Mouse (Mus musculus) neural tube, embryonic 11.5 days (tissue): ENCODE results near the gene Sec24d. TPM values are rescaled to one million over a fixed set of nuclear protein-coding genes. Genes with fewer than 3 reads are reported as not detected.

Experiments used
- ATAC-seq: fragments of 200-750 bp; cut with Nextera tagmentation; 2 replicates; pipeline ENCODE4 v1.8.0; 2017; ENCODE audit warnings: moderate number of reproducible peaks, mild to moderate bottlenecking, moderate TSS enrichment, moderate library complexity; ENCODE audit not compliant: insufficient read depth, low FRiP score, low TSS enrichment
- DNase-seq: peaks from one replicate; pipeline ENCODE4 v3.0.0-alpha.2; 2015; ENCODE audit warnings: low spot score
- H3K27ac ChIP-seq: fragments of 300-500 bp; sonication (generic); 2 replicates; pipeline ENCODE4 v1.5.1; 2014; ENCODE audit warnings: low read depth, mild to moderate bottlenecking, low read length
- H3K27me3 ChIP-seq: fragments of 300-500 bp; sonication (generic); 2 replicates; pipeline ENCODE4 v1.6.1; 2014; ENCODE audit warnings: mild to moderate bottlenecking, low read length, mixed read lengths; ENCODE audit not compliant: control insufficient read depth, insufficient read depth
- H3K36me3 ChIP-seq: fragments of 300-500 bp; sonication (generic); 2 replicates; pipeline ENCODE4 v1.6.1; 2014; ENCODE audit warnings: mild to moderate bottlenecking, low read length, moderate library complexity, mixed read lengths; ENCODE audit not compliant: control insufficient read depth, insufficient read depth
- H3K4me1 ChIP-seq: fragments of 300-500 bp; sonication (generic); 2 replicates; pipeline ENCODE4 v1.6.1; 2014; ENCODE audit warnings: low read length, mixed read lengths; ENCODE audit not compliant: control insufficient read depth, insufficient read depth
- H3K4me2 ChIP-seq: fragments of 300-500 bp; sonication (generic); 2 replicates; pipeline ENCODE4 v1.6.1; 2014; ENCODE audit warnings: low read depth, mild to moderate bottlenecking, moderate library complexity
- H3K4me3 ChIP-seq: fragments of 300-500 bp; sonication (generic); 2 replicates; pipeline ENCODE4 v1.5.1; 2014; ENCODE audit warnings: low read depth, low read length
- H3K9ac ChIP-seq: fragments of 300-500 bp; sonication (generic); 2 replicates; pipeline ENCODE4 v1.6.1; 2014; ENCODE audit warnings: mild to moderate bottlenecking, low read length
- H3K9me3 ChIP-seq: fragments of 300-500 bp; sonication (generic); 2 replicates; pipeline ENCODE4 v1.6.1; 2016; ENCODE audit warnings: low read length; ENCODE audit not compliant: control insufficient read depth
- WGBS: fragments of 180-500 bp; shearing (Covaris S2); extraction: QIAGEN DNeasy Blood & Tissue Kit; methylation state at CpG from one replicate; pipeline ENCODE4 v1.1.7; 2014; 5-methylcytosine and 5-hydroxymethylcytosine counted together
- polyA plus RNA-seq: library from polyadenylated mRNA; unstranded; fragments of >200 nt; fragmentation: Nextera tagmentation; extraction: Ambion mirVana; gene quantifications from 2 replicates; pipeline ENCODE4 v1.2.1, GENCODE M21; 2014

Sec24d gene
- polyA plus RNA-seq, 1 experiment from 2014 or later: 28.6 TPM

DNA sequence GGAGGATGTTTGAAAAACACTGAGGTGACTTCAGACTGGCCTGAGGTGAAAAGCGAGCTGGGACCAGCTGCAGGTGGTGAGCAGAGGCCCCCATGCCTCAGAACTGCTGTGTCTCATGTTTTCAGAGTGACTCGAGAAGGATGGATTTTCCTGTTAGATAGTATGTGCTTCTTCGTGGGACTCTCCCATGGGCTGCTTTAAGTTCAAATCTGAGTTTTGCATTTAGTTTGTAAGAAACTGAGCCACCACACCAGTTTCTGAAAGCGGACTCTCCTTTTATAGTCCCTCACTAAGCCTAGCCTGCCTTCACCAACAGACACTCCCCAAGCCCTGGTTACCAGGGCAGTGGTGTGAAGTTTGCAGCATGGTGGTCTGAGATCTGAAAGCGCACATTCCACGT is 70.6 kb downstream of the Sec24d start:
- H3K4me1 ChIP-seq: no peaks in the 10 kb centered on the region
- H3K4me3 ChIP-seq: no peak overlapping the region
- DNase-seq (no peak), ATAC-seq (no peak)
- H3K36me3 ChIP-seq: no peaks in the 10 kb centered on the region
- no peaks in the 10 kb centered on the region for H3K27me3 ChIP-seq
- H3K9ac ChIP-seq: no peak overlapping the region
- H3K4me2 ChIP-seq: no peak overlapping the region
- H3K9me3 ChIP-seq: no peaks in the 10 kb centered on the region
- H3K27ac ChIP-seq: no peak overlapping the region
- WGBS: 68% methylated on average over 6 of the region's 6 CpGs

DNA sequence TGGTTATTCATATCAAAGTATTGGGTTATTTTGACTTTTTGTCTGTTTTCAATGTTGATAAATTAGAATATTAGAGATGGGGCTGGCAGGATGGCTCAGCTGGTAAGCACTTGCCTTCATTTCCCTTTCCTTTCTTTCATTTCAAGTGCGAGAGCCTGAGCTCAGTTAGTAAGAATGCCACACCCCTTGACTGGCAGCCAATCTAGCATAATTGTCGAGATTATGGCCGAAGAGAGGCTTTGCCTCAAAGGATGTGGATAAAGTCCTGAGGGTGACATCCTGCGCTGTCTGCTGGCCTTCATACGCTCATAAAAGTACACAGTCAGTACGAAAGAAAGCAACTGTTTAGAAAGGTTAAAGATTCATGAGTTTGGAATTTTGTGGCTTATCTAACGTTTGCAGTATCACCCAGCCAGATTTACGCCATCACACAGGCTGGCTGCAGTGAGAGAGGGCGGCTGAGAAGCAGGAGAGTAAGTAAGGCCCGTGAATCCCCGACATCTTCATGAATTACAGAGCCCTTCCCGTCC is 71.5 kb downstream of the Sec24d start:
- Histone ChIP-seq H3K4me3 (no peak overlapping the region), H3K4me2 (no peak overlapping the region), H3K9me3 (no peaks in the 10 kb centered on the region), H3K27me3 (no peaks in the 10 kb centered on the region), H3K9ac (no peak overlapping the region), H3K4me1 (no peaks in the 10 kb centered on the region), H3K36me3 (no peaks in the 10 kb centered on the region), H3K27ac (no peak overlapping the region)
- no peak for ATAC-seq
- DNase-seq: no peak
- WGBS: 78% methylated on average over 12 of the region's 12 CpGs

GRCm38 (mm10) chr3:123341049-123341448 is 73.8 kb downstream of the Sec24d start:
- Histone ChIP-seq H3K9me3 (no peaks in the 10 kb centered on the region), H3K27me3 (no peaks in the 10 kb centered on the region), H3K4me1 (no peaks in the 10 kb centered on the region), H3K36me3 (no peaks in the 10 kb centered on the region), H3K27ac (no peak overlapping the region), H3K4me3 (no peak overlapping the region), H3K4me2 (no peak overlapping the region), H3K9ac (no peak overlapping the region)
- ATAC-seq: no peak
- DNase-seq: no peak
- 90% methylated on average over 2 of the region's 2 CpGs for WGBS

- H3K4me1 ChIP-seq: no peaks in the 10 kb centered on the region
- 55% methylated on average over 6 of the region's 6 CpGs for WGBS
- H3K9ac ChIP-seq: no peak overlapping the region
- no peaks in the 10 kb centered on the region for H3K27me3 ChIP-seq
- H3K9me3 ChIP-seq: no peaks in the 10 kb centered on the region
- no peak overlapping the region for H3K4me3 ChIP-seq
- DNase-seq (no peak), ATAC-seq (no peak)
- no peak overlapping the region for H3K27ac ChIP-seq
- H3K36me3 ChIP-seq: no peaks in the 10 kb centered on the region
- H3K4me2 ChIP-seq: no peak overlapping the region
These were observed 76.4 kb downstream of the Sec24d start for GRCm38 (mm10) chr3:123343690-123344089.

DNA sequence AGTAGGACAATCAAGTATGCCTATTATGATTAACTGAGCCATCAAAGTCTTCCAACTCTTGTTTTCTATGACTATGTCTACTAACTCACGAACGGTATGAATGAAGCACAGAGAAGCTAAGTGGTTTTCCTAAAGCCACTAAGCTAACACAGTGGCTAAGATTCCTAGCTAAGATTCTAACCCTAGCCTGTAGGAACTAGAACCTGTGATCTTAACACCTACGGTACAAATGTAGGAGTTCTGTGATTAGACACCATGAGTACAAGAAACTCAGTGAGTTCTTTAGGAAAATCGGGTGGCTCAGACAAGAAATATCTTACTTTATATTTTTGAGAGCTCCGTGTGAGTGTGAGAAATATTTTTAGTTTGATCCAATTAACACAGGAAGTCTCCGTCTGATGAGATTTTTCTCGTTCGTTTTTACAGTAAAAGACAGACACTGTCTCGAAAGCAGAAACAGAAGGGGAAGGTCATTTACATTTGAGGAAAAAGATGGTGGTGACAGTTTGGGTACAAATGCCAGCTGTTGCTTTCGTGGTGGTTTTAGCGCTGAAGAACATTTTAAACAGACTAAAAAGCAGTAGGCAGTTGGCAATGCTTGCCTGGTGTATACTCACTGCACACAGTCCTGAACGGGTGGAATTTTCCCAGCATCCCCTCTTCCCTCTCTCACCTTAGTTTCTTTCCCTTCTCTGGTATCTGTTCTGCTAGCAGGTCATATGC is 81.0 kb downstream of the Sec24d start:
- H3K4me3 ChIP-seq: no peak overlapping the region
- 94% methylated on average over 12 of the region's 12 CpGs for WGBS

DNA sequence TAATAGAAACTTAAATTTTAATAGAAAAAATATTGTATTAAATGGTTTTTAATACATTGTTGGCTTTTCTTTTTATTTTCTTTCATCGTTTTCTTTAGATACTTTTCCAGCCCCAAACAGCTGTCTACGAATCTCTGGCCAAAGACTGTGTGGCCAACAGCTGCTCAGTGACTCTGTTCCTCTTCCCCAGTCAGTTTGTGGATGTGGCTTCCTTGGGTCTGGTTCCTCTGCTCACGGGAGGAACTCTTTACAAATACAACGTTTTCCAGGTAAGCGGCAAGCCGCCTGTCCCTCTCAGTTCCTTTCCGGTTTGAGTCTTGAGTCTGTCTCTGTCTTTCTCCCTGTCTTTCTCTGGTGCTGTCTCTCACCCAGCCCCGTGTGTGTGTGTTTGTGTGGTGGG is 83.3 kb downstream of the Sec24d start:
- DNase-seq: no peak
- H3K36me3 ChIP-seq: no peaks in the 10 kb centered on the region
- ATAC-seq: no peak
- no peaks in the 10 kb centered on the region for H3K9me3 ChIP-seq
- H3K27ac ChIP-seq: no peak overlapping the region
- no peaks in the 10 kb centered on the region for H3K27me3 ChIP-seq
- H3K9ac ChIP-seq: no peak overlapping the region
- H3K4me2 ChIP-seq: no peak overlapping the region
- H3K4me3 ChIP-seq: no peak overlapping the region
- H3K4me1 ChIP-seq: no peaks in the 10 kb centered on the region
- 85% methylated on average over 8 of the region's 8 CpGs for WGBS

More for the DNA sequence above, 81.0 kb downstream of the Sec24d start:
- Histone ChIP-seq H3K27ac (no peak overlapping the region), H3K9ac (no peak overlapping the region), H3K4me1 (no peaks in the 10 kb centered on the region), H3K27me3 (no peaks in the 10 kb centered on the region), H3K36me3 (no peaks in the 10 kb centered on the region), H3K9me3 (no peaks in the 10 kb centered on the region), H3K4me2 (no peak overlapping the region)
- DNase-seq (no peak), ATAC-seq (no peak)

GRCm38 (mm10) chr3:123351519-123351918 is 84.3 kb downstream of the Sec24d start:
- Histone ChIP-seq H3K4me1 (no peaks in the 10 kb centered on the region), H3K4me3 (no peak overlapping the region), H3K27ac (no peak overlapping the region), H3K9ac (no peak overlapping the region), H3K36me3 (no peaks in the 10 kb centered on the region), H3K9me3 (no peaks in the 10 kb centered on the region), H3K27me3 (no peaks in the 10 kb centered on the region), H3K4me2 (no peak overlapping the region)
- no peak for DNase-seq
- no peak for ATAC-seq
- WGBS: 91% methylated on average over 2 of the region's 2 CpGs

- DNase-seq: peak; percentile 50
These were observed 85.9 kb downstream of the Sec24d start for GRCm38 (mm10) chr3:123353183-123353582.

DNA sequence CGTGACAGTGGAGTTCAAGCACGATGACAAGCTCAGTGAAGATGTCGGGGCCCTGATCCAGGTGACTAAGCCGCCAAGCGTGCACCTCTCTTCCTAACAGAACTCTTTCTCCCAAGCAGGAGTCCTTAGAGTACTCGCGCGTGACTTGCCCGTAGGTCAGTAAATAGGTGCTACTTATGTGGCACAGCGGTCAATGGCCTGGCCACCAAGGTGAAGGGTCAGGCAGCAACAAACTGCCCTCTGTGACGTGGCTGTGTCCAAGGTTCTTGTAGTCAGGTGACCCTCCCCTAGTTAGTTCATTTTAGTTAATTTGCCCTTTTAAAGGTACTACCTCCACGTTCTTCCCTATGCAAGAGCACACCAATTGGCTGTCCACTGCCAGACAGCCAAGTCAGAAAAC is 86.4 kb downstream of the Sec24d start:
- Histone ChIP-seq H3K36me3 (no peaks in the 10 kb centered on the region), H3K27me3 (no peaks in the 10 kb centered on the region), H3K4me1 (no peaks in the 10 kb centered on the region), H3K4me2 (no peak overlapping the region), H3K27ac (no peak overlapping the region), H3K9me3 (no peaks in the 10 kb centered on the region), H3K9ac (no peak overlapping the region), H3K4me3 (no peak overlapping the region)
- no peak for ATAC-seq
- no peak for DNase-seq
- 91% methylated on average over 12 of the region's 12 CpGs for WGBS

More at GRCm38 (mm10) chr3:123353183-123353582, 85.9 kb downstream of the Sec24d start:
- H3K4me1 ChIP-seq: no peaks in the 10 kb centered on the region
- no peaks in the 10 kb centered on the region for H3K9me3 ChIP-seq
- H3K27me3 ChIP-seq: no peaks in the 10 kb centered on the region
- no peak overlapping the region for H3K4me3 ChIP-seq
- no peaks in the 10 kb centered on the region for H3K36me3 ChIP-seq
- H3K4me2 ChIP-seq: no peak overlapping the region
- no peak for ATAC-seq
- H3K27ac ChIP-seq: no peak overlapping the region
- 71% methylated on average over 6 of the region's 6 CpGs for WGBS
- no peak overlapping the region for H3K9ac ChIP-seq
